Mouse (Mus musculus) frontal cortex, postnatal 14 days (tissue): ENCODE measurements around the gene Riok2.
A peak's percentile ranks its signal among the peaks of the same experiment; 100 is the strongest.
"Not testable (repeated sequence)": the region's sequence is repeated elsewhere in the genome, so short reads cannot be mapped to it uniquely, and the experiment has no call there.

Source experiments
- DNase-seq, 2 experiments: peaks; one replicate each; pipeline ENCODE4 v3.0.0; 2022; ENCODE audit warnings: low spot score in 2 of 2

Gene Riok2

DNA sequence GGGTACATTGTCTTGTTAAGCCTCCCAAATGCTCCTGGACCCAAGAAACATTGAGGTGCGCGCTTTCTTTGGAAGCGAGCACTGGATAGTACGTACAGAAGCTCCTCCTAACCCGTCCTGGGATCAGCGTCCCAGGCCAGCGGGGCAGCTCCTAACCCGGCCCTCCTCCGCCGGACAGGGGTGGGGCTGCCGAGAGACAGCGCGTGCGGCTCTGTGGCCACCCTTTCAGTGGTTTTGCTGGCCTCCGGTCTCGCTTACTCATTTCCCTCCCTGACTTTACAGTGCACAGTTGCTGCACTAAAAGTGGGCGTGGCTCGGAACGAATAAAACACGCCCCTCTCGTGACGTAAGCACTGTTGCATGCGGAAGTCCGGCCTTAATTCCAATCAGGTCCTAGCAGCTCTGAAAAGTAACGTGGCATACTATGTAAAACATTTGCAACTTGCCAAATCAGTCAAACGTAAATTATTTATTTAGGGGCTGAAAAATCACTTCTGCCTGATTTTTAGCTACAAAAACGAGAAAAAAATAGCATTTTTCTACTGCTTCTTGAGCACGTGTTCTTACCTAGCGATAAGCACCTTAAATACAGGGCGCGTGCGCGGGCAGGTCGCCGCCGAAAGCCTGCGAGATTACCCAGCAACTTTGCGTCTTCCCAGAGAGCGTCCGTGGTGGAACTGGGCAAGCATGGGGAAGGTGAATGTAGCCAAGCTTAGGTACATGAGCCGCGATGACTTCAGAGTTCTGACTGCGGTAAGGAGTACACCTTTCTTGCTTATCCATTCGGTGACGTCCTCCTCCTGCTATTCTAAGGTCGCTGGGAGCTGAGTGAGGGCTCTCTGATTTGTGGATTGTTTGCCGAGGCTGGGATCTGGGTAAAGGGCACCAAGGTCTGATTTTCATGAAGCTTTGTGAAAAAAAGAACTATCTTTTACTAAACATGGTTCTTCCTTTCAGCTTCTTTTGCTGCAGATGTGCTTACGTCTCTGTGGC lies at the start of gene Riok2:
TSS of gene Riok2 (plus strand) at position 392 of the 993 bp plus-strand sequence.
- peak; percentile 88 to 93 for DNase-seq

DNA sequence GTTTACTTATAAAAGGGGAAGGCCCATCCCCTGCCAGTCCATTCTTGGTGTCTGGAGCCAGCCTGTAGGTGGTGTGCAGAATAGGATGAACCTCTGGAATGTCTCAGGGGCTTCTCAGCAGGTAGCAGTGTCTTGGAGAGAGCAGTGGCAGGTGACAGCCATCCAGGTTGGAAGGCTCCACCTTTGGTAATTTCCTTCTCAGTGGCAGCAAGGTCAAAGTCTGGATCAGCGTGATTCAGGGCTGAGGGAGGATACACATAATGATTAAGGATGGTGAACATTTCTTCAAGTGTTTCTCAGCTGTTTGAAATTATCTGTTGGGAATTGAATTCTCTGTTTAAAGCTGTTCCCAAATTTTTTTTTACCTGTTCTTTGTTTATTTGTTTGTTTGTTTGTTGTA lies 48.1 kb upstream of the Riok2 start:
- DNase-seq = not testable (repeated sequence)

DNA sequence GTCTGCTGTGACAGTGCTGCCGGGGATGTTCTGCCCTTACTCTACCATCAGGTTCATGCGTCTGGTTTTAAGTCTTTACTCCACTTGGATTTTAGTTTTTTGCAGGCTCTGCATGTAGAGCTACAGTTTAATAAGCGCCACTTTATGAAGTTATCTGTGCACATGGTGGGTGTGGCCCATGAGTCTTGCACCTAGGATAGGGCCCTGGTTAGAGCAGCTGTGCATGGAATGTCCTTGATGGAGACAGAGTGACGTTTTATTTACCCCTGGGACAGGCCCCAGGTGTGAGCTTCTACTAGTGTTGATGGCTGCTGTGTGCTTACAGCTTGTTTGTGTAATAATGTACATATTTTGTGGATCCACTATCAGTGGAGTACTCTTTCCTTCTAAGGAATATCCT lies 47.5 kb upstream of the Riok2 start:
- DNase-seq = no peak

DNA sequence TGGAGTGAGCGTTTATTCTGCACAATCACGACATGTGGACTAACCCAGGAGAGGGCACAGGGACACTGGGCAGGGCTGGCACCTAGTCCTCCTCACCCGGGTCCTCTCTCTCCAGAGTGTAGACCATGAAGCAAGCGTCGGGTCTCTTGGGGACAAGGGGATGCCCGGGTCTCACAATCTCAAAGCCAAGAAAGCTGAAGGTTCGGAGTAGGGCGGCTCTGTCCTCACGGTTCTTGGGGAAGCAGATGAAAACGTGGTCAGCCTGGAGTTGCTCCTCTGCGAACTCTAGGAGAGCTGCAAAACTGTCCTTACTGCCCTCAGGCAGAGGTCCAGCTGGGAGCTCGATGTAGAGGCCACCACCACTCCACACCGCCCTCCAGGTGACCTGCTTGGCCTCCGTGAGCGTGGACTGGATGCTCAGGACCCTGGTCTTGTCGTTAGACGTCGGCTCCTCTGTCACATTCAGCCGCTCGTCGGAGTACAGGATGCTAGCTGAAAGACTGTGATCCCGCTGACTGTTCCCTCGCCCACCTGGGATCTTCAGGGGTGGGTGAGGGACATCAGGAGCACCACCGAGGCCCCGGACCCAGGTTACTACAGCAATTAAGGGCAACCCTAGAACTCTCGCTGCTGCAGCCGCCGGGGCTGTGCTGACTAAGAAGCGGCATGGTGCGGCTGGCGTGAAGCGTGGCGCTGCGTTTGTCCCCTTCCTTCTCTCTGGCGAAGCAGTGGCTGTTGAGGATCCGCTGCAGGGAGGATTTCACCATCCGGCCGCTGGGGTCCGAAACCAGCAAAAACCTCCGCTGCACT lies 28.5 kb upstream of the Riok2 start:
- not testable (repeated sequence) for DNase-seq

DNA sequence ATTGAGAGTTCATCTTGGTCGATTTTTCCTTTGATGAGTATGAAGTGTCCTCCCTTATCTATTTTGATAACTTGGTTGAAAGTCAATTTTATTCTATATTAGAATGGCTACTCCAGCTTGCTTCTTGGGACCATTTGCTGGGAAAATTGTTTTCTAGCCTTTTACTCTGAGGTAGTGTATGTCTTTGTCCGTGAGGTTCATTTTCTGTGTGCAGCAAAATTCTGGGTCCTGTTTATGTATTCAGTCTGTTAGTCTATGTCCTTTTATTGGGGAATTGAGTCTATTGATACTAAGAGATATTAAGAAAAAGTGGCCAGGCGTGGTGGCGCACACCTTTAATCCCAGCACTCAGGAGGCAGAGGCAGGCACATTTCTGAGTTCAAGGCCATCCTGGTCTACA lies 27.8 kb upstream of the Riok2 start:
- not testable (repeated sequence) for DNase-seq

DNA sequence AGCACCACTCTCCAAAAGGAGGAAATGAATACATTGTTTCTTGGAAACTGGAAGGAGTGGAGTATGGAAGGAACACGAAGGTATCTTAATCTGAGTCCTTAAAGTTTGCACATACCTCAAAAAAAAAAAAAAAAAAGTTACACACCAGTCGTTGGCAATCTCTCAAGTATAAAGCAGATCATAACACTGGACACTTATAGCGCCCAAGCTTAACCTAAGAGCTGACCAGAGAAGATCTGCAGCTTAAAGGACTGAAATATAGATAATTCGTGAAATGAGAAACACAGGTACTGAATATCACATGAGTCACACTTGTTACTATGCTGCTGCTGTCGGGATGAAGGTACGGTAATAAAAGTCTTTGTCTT lies 575 bp upstream of the Riok2 start:
- no peak for DNase-seq

DNA sequence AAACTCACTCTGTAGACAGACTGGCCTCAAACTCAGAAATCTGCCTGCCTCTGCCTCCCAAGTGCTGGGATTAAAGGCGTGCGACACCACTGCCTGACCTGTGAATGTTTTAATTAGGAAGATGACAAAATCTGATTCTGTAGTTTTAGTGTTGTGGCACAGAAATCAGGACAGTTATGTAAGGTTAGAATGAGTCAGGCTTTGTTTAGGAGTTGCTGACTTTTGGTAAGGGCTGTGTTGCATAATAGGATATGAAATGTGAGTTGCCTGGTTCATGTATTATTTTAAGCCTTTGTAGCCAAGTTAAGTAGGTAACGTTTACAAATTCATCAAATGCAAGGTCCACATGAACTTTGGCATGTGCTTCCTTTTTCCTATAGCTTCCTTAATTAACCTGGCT lies 1.5 kb downstream of the Riok2 start:
- DNase-seq = no peak

DNA sequence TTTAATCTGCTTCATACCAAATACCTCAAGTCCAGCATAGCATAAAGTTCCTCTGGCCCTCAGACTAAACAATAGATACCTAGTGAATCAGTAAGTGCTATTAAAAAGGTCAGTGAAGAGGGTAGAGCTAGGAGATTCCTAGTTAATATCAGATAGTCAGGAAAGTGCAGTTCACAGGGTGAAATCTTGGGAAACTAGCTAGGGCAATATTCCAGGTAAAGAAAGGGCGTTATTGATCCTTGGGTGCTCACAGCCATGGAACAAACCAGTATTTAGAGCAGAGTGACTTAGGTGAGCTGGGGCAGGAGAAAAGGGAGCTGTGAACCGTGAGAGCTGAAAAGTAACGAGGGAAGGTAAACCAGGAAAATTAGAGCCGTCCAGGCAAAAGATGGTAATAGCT lies 9.6 kb downstream of the Riok2 start:
- no peak for DNase-seq

DNA sequence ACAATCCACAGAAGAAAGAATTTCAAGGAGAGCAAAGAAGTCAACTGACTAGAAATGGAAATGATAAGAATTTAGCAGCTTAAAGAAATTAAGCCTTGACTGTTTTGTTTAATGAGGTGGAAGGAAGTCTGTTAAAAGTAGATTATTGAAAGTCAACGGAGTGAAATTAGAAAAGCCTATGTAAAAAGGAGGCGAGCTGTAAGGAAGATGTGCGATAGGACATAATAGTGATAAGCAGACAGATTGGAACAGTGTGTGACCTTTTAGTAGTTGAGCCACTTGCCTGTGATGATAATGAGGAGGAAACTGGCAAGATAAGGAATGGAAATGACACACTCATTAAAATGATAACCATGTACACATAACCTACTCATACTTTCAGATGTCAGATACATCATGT lies 10.4 kb downstream of the Riok2 start:
- DNase-seq = no peak

DNA sequence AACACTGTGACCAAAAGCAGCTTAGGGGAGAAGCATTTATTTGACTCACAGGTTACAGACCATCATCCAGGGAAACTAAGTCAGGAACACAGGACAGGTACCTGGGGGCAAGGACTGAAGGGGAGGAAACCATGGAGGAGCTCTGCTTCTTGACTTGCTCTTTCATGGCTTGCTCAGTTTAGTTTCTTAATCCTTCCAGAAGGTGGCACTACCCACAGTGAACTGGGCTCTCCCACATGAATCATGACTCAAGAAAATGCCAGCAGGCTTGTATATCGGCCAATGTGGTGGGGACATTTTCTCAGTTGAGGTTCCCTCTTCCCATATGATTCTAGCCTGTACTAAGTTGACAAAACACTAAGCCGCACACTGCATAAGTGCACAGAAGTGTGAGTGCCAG lies 12.0 kb downstream of the Riok2 start:
- DNase-seq = no peak

DNA sequence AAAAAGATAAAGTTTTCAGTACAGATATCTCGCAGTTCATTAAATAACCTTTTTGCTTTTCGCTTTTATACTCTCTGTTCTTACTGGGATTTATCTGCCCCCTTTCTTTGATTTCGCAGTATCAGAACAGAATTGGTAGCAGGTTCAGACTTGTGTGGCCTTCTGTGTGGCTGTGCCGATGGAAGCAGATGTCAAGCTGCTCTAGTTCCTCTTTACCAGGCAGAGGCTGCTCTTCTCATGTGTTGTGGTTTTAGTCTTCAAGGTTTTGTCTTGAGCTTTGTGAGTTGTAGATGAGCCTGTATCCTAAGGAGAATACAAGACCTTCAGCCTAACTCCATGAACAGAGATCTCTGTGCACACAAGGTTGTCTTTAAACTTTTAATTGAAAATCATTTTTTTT lies 17.7 kb downstream of the Riok2 start:
- no peak for DNase-seq

DNA sequence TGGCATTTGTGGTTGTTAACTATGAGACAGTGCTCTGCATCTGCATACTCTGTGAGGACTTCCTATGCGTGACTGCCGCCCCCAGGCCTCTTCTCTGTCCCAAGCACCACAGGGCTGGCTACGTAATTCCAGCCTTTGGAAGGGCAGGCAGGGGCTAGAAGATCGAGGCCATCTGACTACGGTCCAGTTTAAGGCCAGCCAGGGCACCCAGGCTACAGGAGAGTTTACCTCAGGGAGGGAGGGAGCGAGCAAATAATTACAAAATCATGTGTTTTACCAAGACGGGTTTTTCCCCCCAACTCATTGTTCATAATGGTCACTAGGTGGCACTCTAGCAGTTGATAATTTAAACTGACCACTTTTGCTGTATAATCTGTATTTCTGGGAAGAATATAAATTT lies 18.8 kb downstream of the Riok2 start:
- DNase-seq = no peak

DNA sequence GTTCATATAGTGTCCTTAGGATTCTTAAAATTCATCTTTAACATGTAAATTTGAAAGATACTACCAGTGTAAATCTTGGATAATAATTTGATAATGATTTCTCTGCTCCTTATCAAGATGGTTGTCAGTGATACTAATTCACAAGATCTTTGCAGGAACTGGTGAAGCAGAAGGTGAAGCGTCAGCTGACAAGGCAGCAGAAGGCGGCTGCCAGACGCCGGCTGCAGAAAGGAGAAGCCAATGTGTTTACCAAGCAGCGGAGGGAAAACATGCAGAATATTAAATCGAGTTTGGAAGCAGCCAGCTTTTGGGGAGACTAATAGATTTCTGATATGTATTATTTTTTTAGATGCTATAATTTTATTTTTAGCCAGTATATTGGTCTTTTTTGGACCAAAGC lies 19.2 kb downstream of the Riok2 start:
- no peak for DNase-seq

DNA sequence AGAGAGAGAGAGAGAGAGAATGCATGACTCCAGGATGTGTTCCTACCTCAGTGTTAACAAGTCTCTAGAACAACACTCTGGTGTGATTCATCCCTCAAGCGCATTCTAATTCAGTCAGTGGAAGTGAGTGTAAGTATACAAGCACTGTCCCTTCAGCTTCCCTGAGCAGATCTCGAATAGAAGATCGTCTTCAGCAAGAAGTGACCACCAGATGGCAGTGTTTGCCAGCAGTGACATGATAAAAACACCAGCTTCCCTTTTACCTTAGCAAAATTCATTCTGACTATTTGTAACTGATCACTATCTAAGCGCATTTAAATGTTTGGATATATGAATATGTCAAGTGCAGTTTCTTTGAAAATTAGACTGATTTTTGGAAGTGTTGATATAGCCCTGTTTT lies 20.2 kb downstream of the Riok2 start:
- peak; percentile 59 to 82 for DNase-seq

DNA sequence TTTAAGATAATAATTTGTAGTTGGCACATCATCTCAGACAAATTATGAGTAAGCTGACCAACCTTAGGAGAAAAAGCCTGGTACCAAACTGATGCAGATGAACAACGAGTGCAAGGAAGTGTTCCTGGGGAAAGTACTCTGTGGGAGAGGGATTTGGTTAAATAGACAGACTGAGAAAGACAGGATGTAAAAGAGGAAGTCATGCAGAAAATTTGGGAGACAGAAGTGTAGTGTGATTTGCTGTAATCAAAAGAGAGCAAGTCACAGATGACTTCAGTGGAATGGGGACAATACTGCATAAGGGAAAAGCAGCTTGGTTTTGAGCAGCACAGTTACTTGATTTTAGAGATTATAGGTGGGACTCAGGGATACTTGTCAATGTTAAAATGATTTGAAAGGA lies 22.8 kb downstream of the Riok2 start:
- no peak for DNase-seq

DNA sequence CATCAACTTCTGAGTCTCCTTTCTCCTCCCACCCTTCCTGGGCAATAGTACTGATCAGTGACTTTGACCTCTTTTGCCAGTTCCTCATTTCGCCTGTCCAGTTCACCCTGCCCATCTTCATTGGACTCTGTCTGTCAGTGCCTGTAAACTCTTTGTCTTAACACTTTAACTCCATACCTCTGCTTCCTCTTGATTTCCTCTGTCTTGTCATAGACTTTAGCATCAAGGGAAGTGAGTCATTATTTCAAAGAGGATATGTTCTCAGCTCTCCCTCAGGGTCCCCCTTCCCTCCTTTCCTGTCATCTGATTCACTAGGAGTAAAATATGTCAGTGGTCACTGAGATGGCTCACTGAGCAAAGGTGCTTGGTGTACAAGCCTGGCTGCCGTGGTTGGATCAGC lies 24.6 kb downstream of the Riok2 start:
- no peak for DNase-seq

DNA sequence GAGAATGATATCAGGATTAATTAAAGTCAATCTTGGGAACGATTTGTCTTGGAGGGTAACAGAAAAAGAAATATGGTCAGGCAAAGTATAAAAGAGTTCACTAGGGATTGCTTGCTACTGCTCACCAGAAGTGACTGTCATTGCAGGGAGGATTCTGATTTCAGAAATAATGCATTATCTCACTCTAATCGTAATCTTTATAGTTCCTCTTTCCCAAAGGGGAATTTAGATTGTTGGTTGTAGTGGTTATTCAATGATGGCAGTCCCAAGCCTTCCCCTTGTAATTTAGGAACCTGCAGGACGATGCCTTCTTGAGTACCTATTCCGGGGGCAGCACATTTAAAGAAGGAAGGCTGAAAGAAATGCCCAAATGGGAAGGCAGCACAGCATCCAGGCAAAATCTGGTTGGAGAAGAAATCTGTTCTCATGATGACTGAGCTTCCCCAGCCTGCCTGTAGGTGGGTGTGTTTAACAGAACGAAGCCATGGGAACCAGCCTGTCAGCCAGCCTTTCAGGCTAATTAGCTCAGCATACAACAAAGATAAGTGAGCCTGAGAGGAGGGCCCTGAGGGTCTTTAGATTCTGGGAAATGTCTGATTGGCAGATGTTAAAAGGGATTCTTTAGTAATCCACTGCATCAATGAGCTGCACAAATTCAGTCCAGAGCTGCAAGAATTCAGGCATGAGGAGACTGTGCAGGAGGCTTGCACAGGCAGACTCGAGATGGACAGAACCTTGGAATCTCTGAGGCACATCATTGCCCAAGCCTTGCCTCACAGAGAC lies 28.3 kb downstream of the Riok2 start, which contains the start of gene Lix1:
TSS of gene Lix1 (plus strand) at position 451 of the 783 bp plus-strand sequence.
- peak; percentile 71 to 75 for DNase-seq

DNA sequence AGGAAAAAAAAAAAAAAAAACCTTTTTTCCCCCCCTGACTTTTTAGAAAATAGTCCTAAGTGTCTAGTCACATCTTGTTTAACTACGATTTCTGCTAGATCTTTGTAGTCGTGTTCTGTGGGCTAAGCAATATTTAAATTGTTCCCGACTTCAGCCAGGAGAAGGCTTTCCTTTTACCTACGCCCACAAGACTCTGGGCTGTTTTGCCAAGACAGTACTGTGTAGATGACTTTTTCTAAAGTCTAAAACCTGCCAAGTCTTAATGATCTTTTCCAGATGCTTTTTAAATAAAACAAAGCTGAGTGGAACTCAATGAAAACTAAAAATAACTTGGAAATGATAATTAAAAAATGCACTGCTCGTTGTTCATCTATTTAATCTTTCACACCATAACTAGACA lies 28.9 kb downstream of the Riok2 start:
- no peak for DNase-seq

DNA sequence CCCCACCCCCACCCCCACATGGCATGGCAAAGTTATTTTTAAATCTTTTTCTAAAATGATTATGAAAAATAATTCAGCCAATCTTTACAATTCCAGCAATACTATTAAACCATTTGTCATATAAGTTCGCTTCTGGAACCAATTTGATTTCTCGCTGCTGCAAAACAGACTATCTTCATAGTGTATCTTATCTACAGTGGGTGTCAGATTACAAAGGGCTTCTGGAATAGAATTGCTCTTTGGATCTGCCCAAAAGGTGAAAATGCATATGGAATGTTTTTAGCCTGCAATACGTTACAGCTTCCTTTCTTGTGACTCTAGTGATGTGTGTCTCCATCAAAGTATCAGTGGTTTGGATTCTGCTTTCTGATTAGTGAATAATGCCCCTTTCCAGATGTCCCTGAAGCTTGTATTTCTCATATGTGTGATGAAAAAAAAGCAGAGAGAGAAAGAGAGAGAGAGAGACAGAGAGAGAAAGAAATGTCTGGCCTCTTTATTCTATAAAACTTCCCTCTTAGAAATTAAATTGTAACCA lies 29.5 kb downstream of the Riok2 start:
- DNase-seq = no peak

DNA sequence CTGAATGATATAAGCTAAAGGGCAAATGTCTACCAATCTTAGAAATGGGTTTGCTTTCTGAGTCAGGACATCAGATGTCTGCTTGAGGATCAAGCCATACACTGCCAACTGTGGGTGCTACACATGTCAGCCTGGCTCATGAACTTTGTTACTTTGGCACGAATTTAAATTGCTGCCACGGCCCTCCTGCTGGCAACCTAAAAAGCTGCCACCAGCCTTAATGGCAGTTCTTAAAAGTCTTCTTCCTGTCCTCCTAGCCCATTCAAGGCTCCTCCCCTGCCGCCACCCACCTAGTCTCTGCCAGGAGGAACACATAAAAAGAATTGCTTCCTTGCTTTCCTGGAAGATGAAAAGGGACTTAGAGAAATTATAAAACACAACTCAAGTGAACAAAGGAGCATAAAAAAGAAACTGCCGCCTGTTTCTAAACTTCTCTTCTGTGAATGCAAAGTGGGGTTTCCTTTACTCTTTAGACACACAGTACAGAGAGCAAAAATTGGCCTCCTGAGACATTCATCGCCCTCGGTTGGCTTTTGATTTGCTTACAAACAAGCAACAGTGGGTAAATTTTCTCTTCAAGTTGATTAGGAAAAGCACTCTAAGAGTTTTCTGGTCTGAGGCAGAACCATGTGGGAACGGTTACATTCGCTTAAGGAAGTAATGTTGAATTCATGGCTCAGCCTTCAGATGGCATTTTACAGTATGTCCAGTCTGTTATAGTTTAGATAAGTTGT lies 30.9 kb downstream of the Riok2 start:
- DNase-seq = no peak

DNA sequence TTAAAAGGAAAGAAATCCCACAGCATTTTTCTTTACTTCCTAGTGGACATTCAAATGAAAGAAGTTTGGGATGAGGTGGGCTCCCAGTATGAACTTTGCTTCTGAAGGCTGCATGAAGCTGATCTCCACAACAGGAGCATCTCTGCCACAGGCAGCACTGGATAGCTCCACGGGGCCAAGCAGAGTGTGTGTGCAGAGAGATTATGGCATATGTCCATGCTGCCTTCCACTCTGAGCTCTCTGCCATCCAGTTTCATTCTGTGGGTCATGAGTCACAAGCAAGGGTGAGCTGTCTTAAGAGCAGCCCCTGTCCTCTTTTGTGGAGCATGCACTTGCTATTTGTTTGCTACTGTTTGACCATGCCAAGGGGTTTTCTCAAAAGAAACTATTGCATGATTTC lies 31.5 kb downstream of the Riok2 start:
- DNase-seq = no peak
